Mouse (Mus musculus) lung, postnatal 0 days (tissue): ENCODE data around the gene Ssr1.

Experiments used
- CTCF ChIP-seq: IDR thresholded peaks from 2 replicates; pipeline ENCODE4 v1.5.1; 2016; ENCODE audit warnings: antibody characterized with exemption, mild to moderate bottlenecking
- EP300 ChIP-seq: IDR thresholded peaks from 2 replicates; pipeline ENCODE4 v1.6.1; 2016; ENCODE audit warnings: antibody characterized with exemption, mild to moderate bottlenecking, control low read depth

DNA sequence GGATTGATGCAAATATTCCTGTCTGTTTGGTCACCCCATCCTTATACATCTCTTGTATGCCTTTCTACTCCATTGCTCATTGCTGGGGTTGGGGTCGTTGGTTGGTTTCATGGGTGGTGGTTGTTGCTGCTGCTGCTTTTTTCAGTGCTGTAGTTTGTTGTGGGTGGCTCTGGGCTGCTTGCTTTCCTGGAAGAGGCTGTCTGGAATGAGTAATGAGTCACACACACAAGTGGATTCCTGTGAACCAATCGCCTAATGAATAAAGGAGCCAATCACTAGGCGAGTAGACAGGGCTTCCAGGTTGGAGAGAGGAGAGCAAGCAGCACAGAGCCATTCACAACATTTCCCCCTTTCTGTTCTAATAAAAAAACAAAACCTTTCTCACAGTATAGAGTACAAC is 57.7 kb downstream of the Ssr1 start:
- TF ChIP-seq EP300 (no peak), CTCF (no peak; the same call in 1 of the 2 replicates)
